Mouse (Mus musculus) small intestine, adult 2 months (tissue): ENCODE results near the gene Pnpla2.

Experiments
- CTCF ChIP-seq: fragments of 200-500 bp; IDR thresholded peaks from 2 replicates; pipeline ENCODE4 v1.5.1; 2012; ENCODE audit warnings: low read depth, mild to moderate bottlenecking, control low read depth, inconsistent platforms, low read length, moderate library complexity, mixed read lengths; ENCODE audit not compliant: insufficient replicate concordance, insufficient read length; ENCODE audit errors: extremely low read depth
- POLR2A ChIP-seq: fragments of 200-500 bp; IDR thresholded peaks from 2 replicates; pipeline ENCODE4 v1.6.1; 2012; ENCODE audit warnings: low read depth, mild to moderate bottlenecking, control low read depth, inconsistent platforms, low read length, moderate library complexity

GRCm38 (mm10) chr7:141429310-141429709 lies 25.7 kb upstream of the Pnpla2 start, which contains the start of gene Cend1:
- TF ChIP-seq CTCF (no peak), POLR2A (no peak)
